Mouse (Mus musculus) heart, postnatal 0 days (tissue): ENCODE measurements around the gene H1fx. TPM values are rescaled to one million over a fixed set of nuclear protein-coding genes. Genes with fewer than 3 reads are reported as not detected.

Experiments used
- ATAC-seq: fragments of 200-750 bp; cut with Nextera tagmentation; 2 replicates; pipeline ENCODE4 v1.8.0; 2017; ENCODE audit warnings: low read depth, moderate number of reproducible peaks, moderate library complexity; ENCODE audit not compliant: insufficient read depth
- DNase-seq: peaks from one replicate; pipeline ENCODE4 v3.0.0-alpha.2; 2016; ENCODE audit warnings: low spot score
- H3K27ac ChIP-seq: fragments of 300-500 bp; sonication (generic); 2 replicates; pipeline ENCODE4 v1.5.1; 2014; ENCODE audit warnings: low read depth, mild to moderate bottlenecking
- H3K27me3 ChIP-seq: fragments of 300-500 bp; sonication (generic); 2 replicates; pipeline ENCODE4 v1.6.1; 2014; ENCODE audit warnings: low read length, mixed read lengths; ENCODE audit not compliant: control insufficient read depth, insufficient read depth
- H3K36me3 ChIP-seq: fragments of 300-500 bp; sonication (generic); replicated peaks from 2 replicates; pipeline ENCODE4 v1.6.1; 2014; ENCODE audit warnings: low read length, mixed read lengths; ENCODE audit not compliant: control insufficient read depth, insufficient read depth
- H3K4me1 ChIP-seq: fragments of 300-500 bp; sonication (generic); 2 replicates; pipeline ENCODE4 v1.6.1; 2014; ENCODE audit warnings: antibody characterized with exemption; ENCODE audit not compliant: control insufficient read depth, insufficient read depth
- H3K4me2 ChIP-seq: fragments of 300-500 bp; sonication (generic); 2 replicates; pipeline ENCODE4 v1.6.1; 2014; ENCODE audit warnings: low read depth, mild to moderate bottlenecking, low read length, moderate library complexity
- H3K4me3 ChIP-seq: fragments of 300-500 bp; sonication (generic); 2 replicates; pipeline ENCODE4 v1.5.1; 2014; ENCODE audit warnings: low read depth, low read length
- H3K9ac ChIP-seq: fragments of 300-500 bp; sonication (generic); replicated peaks from 2 replicates; pipeline ENCODE4 v1.6.1; 2014; ENCODE audit warnings: low read depth, low read length, mixed read lengths
- H3K9me3 ChIP-seq: fragments of 300-500 bp; sonication (generic); replicated peaks from 2 replicates; pipeline ENCODE4 v1.6.1; 2016; ENCODE audit warnings: low read length; ENCODE audit not compliant: control insufficient read depth
- CTCF ChIP-seq: IDR thresholded peaks from 2 replicates; pipeline ENCODE4 v1.5.1; 2016; ENCODE audit warnings: antibody characterized with exemption, control low read depth, low read depth
- EP300 ChIP-seq: IDR thresholded peaks from 2 replicates; pipeline ENCODE4 v1.6.1; 2016; ENCODE audit warnings: antibody characterized with exemption, low read depth
- WGBS: fragments of 180-500 bp; shearing (Covaris S2); extraction: QIAGEN DNeasy Blood & Tissue Kit; methylation state at CpG from one replicate; pipeline ENCODE4 v1.1.7; 2014; 5-methylcytosine and 5-hydroxymethylcytosine counted together
- polyA plus RNA-seq: library from polyadenylated mRNA; unstranded; fragments of >200 nt; fragmentation: Nextera tagmentation; extraction: Ambion mirVana; gene quantifications from 2 replicates; pipeline ENCODE4 v1.2.1, GENCODE M21; 2015
- total RNA-seq: library from RNA; depleted of rRNA; stranded (reverse); fragments of >200 nt; gene quantifications from 2 replicates; pipeline ENCODE4 v1.2.3, GENCODE M21; 2014; ENCODE audit warnings: low replicate concordance; rRNA removed

Gene H1fx
- total RNA-seq: 2.8 and 31.9 TPM in 2 replicates
- 5.8 and 7.8 TPM in 2 replicates for polyA plus RNA-seq

DNA sequence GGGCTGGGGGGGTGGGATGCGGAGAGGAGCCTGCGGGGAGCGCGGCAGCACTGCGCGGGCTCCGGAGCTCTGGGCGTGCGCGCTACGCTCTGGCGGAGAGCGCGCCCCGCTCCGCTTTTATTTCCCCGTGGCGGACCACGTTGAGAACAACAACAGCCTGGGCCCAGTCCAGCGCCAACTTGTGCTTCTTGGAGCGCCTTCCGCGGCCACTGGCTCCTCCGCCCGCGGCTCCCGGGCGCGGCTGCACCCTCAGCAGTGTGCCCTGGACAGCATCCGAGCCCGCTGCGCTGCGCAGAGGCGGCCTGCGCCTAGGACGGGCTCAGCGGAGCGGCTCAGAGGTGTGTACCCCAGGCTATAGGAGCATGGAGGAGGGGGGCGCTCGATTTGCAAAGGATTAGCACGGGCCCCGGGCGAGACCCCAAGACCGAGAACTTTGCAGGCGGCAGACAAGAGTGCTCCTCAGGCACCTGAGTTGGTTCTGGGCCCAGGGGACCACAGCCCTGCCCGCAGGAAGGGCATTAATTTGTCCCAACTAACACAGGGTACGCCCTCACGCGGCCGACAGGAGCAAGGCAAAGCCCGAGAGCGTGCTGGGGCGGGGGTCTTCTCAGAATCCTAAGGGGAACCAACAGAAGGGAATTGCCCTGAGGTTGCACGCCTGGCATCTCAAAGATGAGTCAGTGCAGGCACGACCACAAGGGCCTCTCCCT is at the start of gene H1fx:
Gene H1fx (minus strand): TSS at position 91 of the 710 bp plus-strand sequence.
- Histone ChIP-seq H3K9ac (peak within 1 kb of the TSS; percentile 84), H3K36me3 (0 out of 2 replicates have a peak, but pooled peaks cover 3% of the 10 kb centered on the region), H3K27ac (peak within 1 kb of the TSS; percentile 35), H3K4me2 (peak within 1 kb of the TSS; percentile 97), H3K9me3 (no peaks in the 10 kb centered on the region), H3K27me3 (peaks cover 6% of the 10 kb centered on the region; the same call in 1 of the 2 replicates), H3K4me3 (peak within 1 kb of the TSS; percentile 72), H3K4me1 (peaks cover 17% of the 10 kb centered on the region)
- TF ChIP-seq CTCF (no peak; the same call in 1 of the 2 replicates), EP300 (no peak)
- DNase-seq (peak; percentile 53), ATAC-seq (peak; percentile 82)
- WGBS: 1% methylated on average over 49 of the region's 55 CpGs

DNA sequence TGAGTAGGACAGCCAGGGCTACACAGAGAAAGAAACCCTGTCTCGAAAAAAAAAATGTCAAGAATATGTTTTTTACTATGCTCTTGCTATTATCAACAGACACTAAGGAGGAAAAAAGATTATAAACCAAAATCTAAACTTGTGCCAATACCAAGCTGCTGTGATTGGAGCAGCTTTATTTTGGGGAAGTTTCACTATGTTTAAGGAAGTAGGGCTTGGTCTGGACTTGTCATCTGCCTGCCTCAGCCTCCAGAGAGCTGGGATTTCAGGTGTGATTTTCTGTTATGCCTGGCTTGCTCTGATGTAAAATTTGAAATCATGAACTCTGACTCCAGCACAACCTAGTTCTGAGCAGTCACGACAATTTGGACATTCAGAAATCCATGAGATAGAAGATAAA is 49.0 kb upstream of the H1fx start:
- ATAC-seq (no peak), DNase-seq (no peak)
- 93% methylated on average over 2 of the region's 2 CpGs for WGBS
- H3K27me3 ChIP-seq: no peaks in the 10 kb centered on the region
- no peaks in the 10 kb centered on the region for H3K9me3 ChIP-seq
- no peak overlapping the region for H3K27ac ChIP-seq
- no peak overlapping the region for H3K4me3 ChIP-seq
- no peak overlapping the region for H3K4me2 ChIP-seq
- no peak overlapping the region for H3K9ac ChIP-seq
- peaks cover 14% of the 10 kb centered on the region for H3K4me1 ChIP-seq
- no peak for TF ChIP-seq CTCF
- TF ChIP-seq EP300: no peak
- peaks cover 5% of the 10 kb centered on the region; the same call in 1 of the 2 replicates for H3K36me3 ChIP-seq

DNA sequence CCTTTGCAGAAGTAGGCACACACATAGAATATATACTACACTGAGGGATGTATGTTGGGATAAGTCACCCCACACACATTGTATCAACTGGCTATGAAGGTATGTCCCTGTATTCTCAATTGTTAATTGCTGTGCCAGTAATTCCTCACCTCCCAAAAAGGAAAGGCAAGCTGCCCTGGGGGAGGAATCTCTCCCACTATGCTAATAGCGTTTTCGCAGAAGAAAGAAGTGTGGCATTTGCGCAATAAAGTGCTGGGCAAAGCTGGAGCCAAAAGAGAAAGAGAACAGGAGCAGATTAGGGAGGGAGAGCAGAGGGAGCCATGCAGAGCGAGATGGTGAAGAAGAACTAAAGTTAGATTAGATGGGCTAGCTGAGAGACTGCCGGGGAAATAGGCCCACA is 46.0 kb upstream of the H1fx start:
- no peak overlapping the region for H3K4me3 ChIP-seq
- H3K9ac ChIP-seq: no peak overlapping the region
- H3K27me3 ChIP-seq: no peaks in the 10 kb centered on the region
- no peak for DNase-seq
- ATAC-seq: no peak
- H3K9me3 ChIP-seq: no peaks in the 10 kb centered on the region
- H3K4me2 ChIP-seq: no peak overlapping the region
- peak overlapping the region; percentile 35; the same call in 1 of the 2 replicates for H3K27ac ChIP-seq
- peaks cover 11% of the 10 kb centered on the region; the same call in 1 of the 2 replicates for H3K4me1 ChIP-seq
- TF ChIP-seq EP300 (no peak), CTCF (no peak)
- H3K36me3 ChIP-seq: peaks cover 5% of the 10 kb centered on the region; the same call in 1 of the 2 replicates
- 63% methylated on average over 5 of the region's 5 CpGs for WGBS

DNA sequence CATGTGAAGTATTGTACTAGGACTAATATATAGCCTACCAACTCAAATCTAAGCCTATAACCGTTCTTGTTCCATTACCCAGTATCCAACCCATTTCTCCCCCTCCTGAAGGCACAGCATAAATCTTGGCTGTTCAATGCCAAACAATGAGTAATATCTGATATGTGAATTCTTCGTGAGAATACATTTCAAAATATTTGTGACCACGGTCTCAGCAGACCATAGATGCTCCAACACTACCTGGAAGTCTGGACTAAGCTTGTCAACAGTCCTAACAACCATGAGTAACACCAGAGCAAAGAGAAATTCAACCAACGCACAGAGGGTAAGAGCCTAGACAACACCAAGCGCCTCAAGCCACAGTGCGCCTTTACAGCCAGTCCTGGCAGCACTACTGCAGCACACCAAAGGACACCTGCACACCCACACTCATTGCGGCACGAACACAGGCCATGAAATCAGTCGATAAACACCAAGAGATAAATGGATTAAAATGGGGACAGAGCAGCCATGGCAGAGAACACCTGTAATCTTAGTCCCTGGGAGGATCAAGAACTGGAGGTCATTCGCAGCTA is 42.0 kb upstream of the H1fx start:
- Histone ChIP-seq H3K4me3 (no peak overlapping the region), H3K4me1 (peaks cover 12% of the 10 kb centered on the region), H3K27me3 (no peaks in the 10 kb centered on the region), H3K4me2 (no peak overlapping the region), H3K9ac (no peak overlapping the region), H3K36me3 (no peaks in the 10 kb centered on the region), H3K9me3 (no peaks in the 10 kb centered on the region), H3K27ac (no peak overlapping the region)
- ATAC-seq (no peak), DNase-seq (no peak)
- no peak for TF ChIP-seq CTCF
- TF ChIP-seq EP300: no peak
- 85% methylated on average over 10 of the region's 10 CpGs for WGBS

DNA sequence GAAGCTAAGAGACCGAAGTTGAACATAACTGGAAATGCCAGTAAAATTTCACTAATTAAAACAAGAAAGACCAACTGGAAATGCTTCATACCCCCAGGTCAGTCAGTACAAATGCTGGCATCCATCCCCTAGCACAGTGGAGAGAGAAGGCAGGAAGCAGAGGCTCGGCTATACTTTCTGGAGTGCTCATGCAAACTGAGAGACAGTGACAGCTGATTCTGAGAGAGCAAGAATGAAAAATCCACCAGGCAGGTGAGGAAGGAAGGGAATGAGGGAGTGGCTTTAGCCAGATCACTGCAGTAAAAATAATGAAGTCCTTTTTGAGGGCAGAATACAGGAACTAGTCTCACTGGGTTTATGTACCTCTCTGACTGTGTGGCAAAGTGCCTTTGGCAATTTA is 37.7 kb upstream of the H1fx start:
- Histone ChIP-seq H3K9me3 (no peaks in the 10 kb centered on the region), H3K36me3 (no peaks in the 10 kb centered on the region), H3K4me3 (no peak overlapping the region), H3K9ac (0 out of 2 replicates have a peak overlapping the region, but pooled peaks have one; percentile 2), H3K4me2 (no peak overlapping the region), H3K27ac (no peak overlapping the region), H3K27me3 (no peaks in the 10 kb centered on the region), H3K4me1 (peaks cover 18% of the 10 kb centered on the region)
- ATAC-seq (no peak), DNase-seq (no peak)
- WGBS: 66% methylated on average over 2 of the region's 2 CpGs
- TF ChIP-seq EP300 (no peak), CTCF (no peak)
